Mouse (Mus musculus) lung, embryonic 14.5 days (tissue): ENCODE results near the gene Dus2. TPM values are rescaled to one million over a fixed set of nuclear protein-coding genes. Genes with fewer than 3 reads are reported as not detected.
"Not testable (repeated sequence)": the region's sequence is repeated elsewhere in the genome, so short reads cannot be mapped to it uniquely, and the experiment has no call there.

Experiments
- ATAC-seq: fragments of 200-750 bp; cut with Nextera tagmentation; 2 replicates; pipeline ENCODE4 v1.8.0; 2017; ENCODE audit warnings: mild to moderate bottlenecking, moderate TSS enrichment, moderate library complexity; ENCODE audit not compliant: insufficient read depth
- DNase-seq: peaks from one replicate; pipeline ENCODE4 v3.0.0-alpha.2; 2015
- H3K27ac ChIP-seq: fragments of 300-500 bp; sonication (generic); 2 replicates; pipeline ENCODE4 v1.5.1; 2014; ENCODE audit warnings: low read depth, mild to moderate bottlenecking, moderate library complexity
- H3K27me3 ChIP-seq: fragments of 300-500 bp; sonication (generic); 2 replicates; pipeline ENCODE4 v1.6.1; 2014; ENCODE audit warnings: low read length, control low read depth; ENCODE audit not compliant: insufficient read depth
- H3K36me3 ChIP-seq: fragments of 300-500 bp; sonication (generic); 2 replicates; pipeline ENCODE4 v1.6.1; 2014; ENCODE audit warnings: control low read depth; ENCODE audit not compliant: insufficient read depth
- H3K4me1 ChIP-seq: fragments of 300-500 bp; sonication (generic); 2 replicates; pipeline ENCODE4 v1.6.1; 2014; ENCODE audit warnings: antibody characterized with exemption, control low read depth; ENCODE audit not compliant: insufficient read depth
- H3K4me2 ChIP-seq: fragments of 300-500 bp; sonication (generic); 2 replicates; pipeline ENCODE4 v1.6.1; 2014; ENCODE audit warnings: mild to moderate bottlenecking
- H3K4me3 ChIP-seq: fragments of 300-500 bp; sonication (generic); 2 replicates; pipeline ENCODE4 v1.5.1; 2014; ENCODE audit warnings: low read depth, low read length
- H3K9ac ChIP-seq: fragments of 300-500 bp; sonication (generic); 2 replicates; pipeline ENCODE4 v1.6.1; 2014
- H3K9me3 ChIP-seq: fragments of 300-500 bp; sonication (generic); 2 replicates; pipeline ENCODE4 v1.6.1; 2016; ENCODE audit warnings: low read depth, low read length, control low read depth
- CTCF ChIP-seq: IDR thresholded peaks from 2 replicates; pipeline ENCODE4 v1.5.1; 2016; ENCODE audit warnings: antibody characterized with exemption, low read depth
- WGBS: fragments of 180-500 bp; shearing (Covaris S2); extraction: QIAGEN DNeasy Blood & Tissue Kit; methylation state at CpG from one replicate; pipeline ENCODE4 v1.1.7; 2014; 5-methylcytosine and 5-hydroxymethylcytosine counted together
- polyA plus RNA-seq: library from polyadenylated mRNA; unstranded; fragments of >200 nt; fragmentation: Nextera tagmentation; extraction: Ambion mirVana; gene quantifications from 2 replicates; pipeline ENCODE4 v1.2.1, GENCODE M21; 2014

Gene Dus2
- polyA plus RNA-seq, 1 experiment from 2014 or later = 20.3 TPM

- no peak overlapping the region for H3K27ac ChIP-seq
- DNase-seq = no peak
- no peaks in the 10 kb centered on the region for H3K27me3 ChIP-seq
- no peak overlapping the region for H3K4me2 ChIP-seq
- 73% methylated on average over 8 of the region's 8 CpGs for WGBS
- no peak for ATAC-seq
- no peaks in the 10 kb centered on the region for H3K4me1 ChIP-seq
- no peak overlapping the region for H3K9ac ChIP-seq
- H3K4me3 ChIP-seq = no peak overlapping the region
- no peak for TF ChIP-seq CTCF
- H3K36me3 ChIP-seq = peaks cover under 1% of the 10 kb centered on the region; the same call in 1 of the 2 replicates
- no peaks in the 10 kb centered on the region for H3K9me3 ChIP-seq
Measured at GRCm38 (mm10) chr8:106004538-106005207, 13.5 kb downstream of the Dus2 start.

GRCm38 (mm10) chr8:106005875-106006274 lies 14.7 kb downstream of the Dus2 start, which contains the start of gene Dpep2nb:
Gene Dpep2nb, minus strand, starts transcription at chr8:106005975.
- DNase-seq (no peak), ATAC-seq (no peak)
- Histone ChIP-seq H3K4me3 (no peak within 1 kb of the TSS), H3K27me3 (no peaks in the 10 kb centered on the region), H3K9me3 (no peaks in the 10 kb centered on the region), H3K4me1 (peaks cover 8% of the 10 kb centered on the region; the same call in 1 of the 2 replicates), H3K36me3 (peaks cover 5% of the 10 kb centered on the region; the same call in 1 of the 2 replicates), H3K27ac (no peak within 1 kb of the TSS), H3K4me2 (no peak within 1 kb of the TSS), H3K9ac (no peak within 1 kb of the TSS)
- no peak for TF ChIP-seq CTCF
- WGBS = 68% methylated on average over 4 of the region's 4 CpGs

- Histone ChIP-seq H3K4me3 (no peak overlapping the region), H3K36me3 (peaks cover 5% of the 10 kb centered on the region; the same call in 1 of the 2 replicates), H3K4me2 (no peak overlapping the region), H3K9ac (no peak overlapping the region), H3K27me3 (no peaks in the 10 kb centered on the region), H3K27ac (no peak overlapping the region), H3K9me3 (no peaks in the 10 kb centered on the region), H3K4me1 (peaks cover 8% of the 10 kb centered on the region; the same call in 1 of the 2 replicates)
- TF ChIP-seq CTCF = peak; percentile 38
- 92% methylated on average over 4 of the region's 4 CpGs for WGBS
- ATAC-seq (no peak), DNase-seq (peak; percentile 12)
Measured at GRCm38 (mm10) chr8:106006413-106006812, 15.3 kb downstream of the Dus2 start.

- Histone ChIP-seq H3K9me3 (no peaks in the 10 kb centered on the region), H3K4me1 (peaks cover 8% of the 10 kb centered on the region; the same call in 1 of the 2 replicates), H3K4me2 (no peak overlapping the region), H3K27me3 (no peaks in the 10 kb centered on the region), H3K9ac (no peak overlapping the region), H3K27ac (no peak overlapping the region), H3K4me3 (no peak overlapping the region), H3K36me3 (peaks cover 5% of the 10 kb centered on the region; the same call in 1 of the 2 replicates)
- WGBS = 73% methylated on average over 3 of the region's 3 CpGs
- ATAC-seq = no peak
- no peak for TF ChIP-seq CTCF
- no peak for DNase-seq
Measured at GRCm38 (mm10) chr8:106007135-106007534, 16.0 kb downstream of the Dus2 start.

- not testable (repeated sequence) for ATAC-seq, H3K27me3 ChIP-seq
- 58% methylated on average over 3 of the region's 3 CpGs for WGBS
Measured at GRCm38 (mm10) chr8:106007891-106008290, 16.8 kb downstream of the Dus2 start.

GRCm38 (mm10) chr8:106010748-106011642 lies 19.9 kb downstream of the Dus2 start:
- Histone ChIP-seq H3K27ac (peak overlapping the region; percentile 48), H3K4me1 (peaks cover 8% of the 10 kb centered on the region; the same call in 1 of the 2 replicates), H3K4me3 (peak overlapping the region; percentile 93), H3K9me3 (no peaks in the 10 kb centered on the region), H3K36me3 (peaks cover 13% of the 10 kb centered on the region; the same call in 1 of the 2 replicates), H3K27me3 (no peaks in the 10 kb centered on the region), H3K9ac (peak overlapping the region; percentile 86), H3K4me2 (peak overlapping the region; percentile 99)
- TF ChIP-seq CTCF = no peak
- peak; percentile 97 for DNase-seq
- peak; percentile 97 for ATAC-seq
- WGBS = under 1% methylated on average over 74 of the region's 74 CpGs

More at GRCm38 (mm10) chr8:106007891-106008290, 16.8 kb downstream of the Dus2 start:
- not testable (repeated sequence) for H3K9me3 ChIP-seq, H3K9ac ChIP-seq, DNase-seq, H3K36me3 ChIP-seq, H3K4me1 ChIP-seq, H3K4me2 ChIP-seq, H3K4me3 ChIP-seq, H3K27ac ChIP-seq

GRCm38 (mm10) chr8:106011643-106011986 lies 20.5 kb downstream of the Dus2 start, which contains the start of gene Ddx28:
Gene Ddx28, minus strand, starts transcription at chr8:106011882.
- ATAC-seq = no peak
- peak within 1 kb of the TSS; percentile 99 for H3K4me2 ChIP-seq
- H3K4me1 ChIP-seq = peaks cover 8% of the 10 kb centered on the region; the same call in 1 of the 2 replicates
- no peak for TF ChIP-seq CTCF
- H3K36me3 ChIP-seq = peaks cover 15% of the 10 kb centered on the region; the same call in 1 of the 2 replicates
- peak within 1 kb of the TSS; percentile 93 for H3K4me3 ChIP-seq
- H3K27ac ChIP-seq = peak within 1 kb of the TSS; percentile 48
- no peak for DNase-seq
- H3K9ac ChIP-seq = peak within 1 kb of the TSS; percentile 86
- H3K27me3 ChIP-seq = no peaks in the 10 kb centered on the region
- H3K9me3 ChIP-seq = no peaks in the 10 kb centered on the region
- WGBS = 2% methylated on average over 6 of the region's 6 CpGs

GRCm38 (mm10) chr8:106012203-106012602 lies 21.1 kb downstream of the Dus2 start:
- not testable (repeated sequence) for DNase-seq, H3K27ac ChIP-seq, H3K4me1 ChIP-seq, ATAC-seq, H3K9me3 ChIP-seq, H3K27me3 ChIP-seq
- WGBS = 67% methylated on average over 8 of the region's 8 CpGs
- Histone ChIP-seq H3K9ac (peak overlapping the region; percentile 86; the same call in 1 of the 2 replicates), H3K4me2 (peak overlapping the region; percentile 99), H3K4me3 (peak overlapping the region; percentile 93), H3K36me3 (peaks cover 20% of the 10 kb centered on the region; the same call in 1 of the 2 replicates)
